Comparison of ENCODE assay signal across 8 mouse cellular contexts in genomic region chr1:75458025-75458788, GRCm38 (mm10). TPM values are rescaled to one million over a fixed set of nuclear protein-coding genes. Genes with fewer than 3 reads are reported as not detected.
DNase-seq lines count a peak whose midpoint lies in the region; ATAC-seq lines count a peak whose summit lies in the region.

No protein-coding gene starts in this region.

- peak overlapping the region; percentile 71 for H3K4me2 ChIP-seq in heart, embryonic 15.5 days
- H3K4me2 ChIP-seq in midbrain, embryonic 12.5 days (replicated peaks), result peak overlapping the region; percentile 57

- peak overlapping the region; percentile 60 for H3K27ac ChIP-seq in heart, embryonic 15.5 days
- H3K27ac ChIP-seq in midbrain, embryonic 12.5 days (replicated peaks), result peak overlapping the region; percentile 76

- H3K36me3 ChIP-seq in heart, embryonic 15.5 days, result no peaks in the 10 kb centered on the region
- no peaks in the 10 kb centered on the region for H3K36me3 ChIP-seq in midbrain, embryonic 12.5 days

- H3K9ac ChIP-seq in heart, embryonic 15.5 days, result peak overlapping the region; percentile 47
- H3K9ac ChIP-seq in midbrain, embryonic 12.5 days (replicated peaks), result peak overlapping the region; percentile 46

- DNase-seq in adrenal gland, adult 2 months, result peak; percentile 65
- no peak for DNase-seq in adrenal gland, adult 8-10 months
- DNase-seq in 3134 (ENCODE audit: extremely low read depth, insufficient read length, low spot score), result peak; percentile 61
- peak; percentile 71 for DNase-seq in embryo, embryonic 10 days (ENCODE audit: low spot score)
- peak; percentile 37 to 65 for DNase-seq in kidney, postnatal 25 days
- DNase-seq in spleen, adult 18-20 months, result no peak

- peaks cover 53% of the 10 kb centered on the region for H3K27me3 ChIP-seq in heart, embryonic 15.5 days
- H3K27me3 ChIP-seq in midbrain, embryonic 12.5 days, result peaks cover 50% of the 10 kb centered on the region

- no peaks in the 10 kb centered on the region for H3K9me3 ChIP-seq in heart, embryonic 15.5 days (replicated peaks)
- no peaks in the 10 kb centered on the region for H3K9me3 ChIP-seq in midbrain, embryonic 12.5 days

- 2% methylated on average over 42 of the region's 42 CpGs for WGBS in heart, embryonic 15.5 days
- WGBS in midbrain, embryonic 12.5 days, result under 1% methylated on average over 42 of the region's 42 CpGs

- H3K4me3 ChIP-seq in heart, embryonic 15.5 days, result peak overlapping the region; percentile 45
- H3K4me3 ChIP-seq in midbrain, embryonic 12.5 days, result peak overlapping the region; percentile 35

- ATAC-seq in heart, embryonic 15.5 days (replicated peaks; ENCODE audit: insufficient number of reproducible peaks, insufficient read depth, low FRiP score, low read depth), result peak; percentile 74
- ATAC-seq in midbrain, embryonic 12.5 days (ENCODE audit: low FRiP score, low read depth), result peak; percentile 68

- H3K4me1 ChIP-seq in heart, embryonic 15.5 days (replicated peaks), result peaks cover 28% of the 10 kb centered on the region
- H3K4me1 ChIP-seq in midbrain, embryonic 12.5 days, result peaks cover 51% of the 10 kb centered on the region

RNA-seq across cellular contexts. Expression of gene Asic4, which starts 8.0 kb away (rescaled TPM):
- 1 to 10 TPM; 3.7 to 6.8 TPM for total RNA-seq in adrenal gland, adult 2 months (2021)
- 9.5 and 13.6 TPM in 2 replicates for polyA plus RNA-seq in adrenal gland, adult 2 months (2012; rRNA removed)
- total RNA-seq in adrenal gland, adult 8-10 months (2022), result 10 to 100 TPM in 2 of 4 experiments, 1 to 10 TPM in 2; 4.9 to 11.1 (median 8.4) TPM
- polyA plus RNA-seq in heart, embryonic 15.5 days (2015; fragmentation: Nextera tagmentation; extraction: Ambion mirVana), result 0.40 and 0.81 TPM in 2 replicates
- 45.0 and 47.7 TPM in 2 replicates for polyA plus RNA-seq in midbrain, embryonic 12.5 days (2016; fragmentation: Nextera tagmentation; extraction: Ambion mirVana)

RNA-seq across cellular contexts. Expression of gene Chpf, which starts 20.9 kb away (rescaled TPM):
- 10 to 100 TPM; 50.9 to 57.8 TPM for total RNA-seq in adrenal gland, adult 2 months (2021)
- polyA plus RNA-seq in adrenal gland, adult 2 months (2012; rRNA removed), result 250 and 268 TPM in 2 replicates
- total RNA-seq in adrenal gland, adult 8-10 months (2022), result 10 to 100 TPM; 56.6 to 72.7 (median 67.0) TPM
- polyA plus RNA-seq in heart, embryonic 15.5 days (2015; fragmentation: Nextera tagmentation; extraction: Ambion mirVana), result 23.9 and 36.6 TPM in 2 replicates
- polyA plus RNA-seq in midbrain, embryonic 12.5 days (2016; fragmentation: Nextera tagmentation; extraction: Ambion mirVana), result 35.9 and 36.3 TPM in 2 replicates

RNA-seq across cellular contexts. Expression of gene Tmem198, which starts 21.1 kb away (rescaled TPM):
- total RNA-seq in adrenal gland, adult 2 months (2021), result 1 to 10 TPM; 2.5 to 2.8 TPM
- polyA plus RNA-seq in adrenal gland, adult 2 months (2012; rRNA removed), result 15.0 and 17.4 TPM in 2 replicates
- 1 to 10 TPM; 2.5 to 5.8 (median 3.0) TPM for total RNA-seq in adrenal gland, adult 8-10 months (2022)
- polyA plus RNA-seq in heart, embryonic 15.5 days (2015; fragmentation: Nextera tagmentation; extraction: Ambion mirVana), result 0.39 and 0.80 TPM in 2 replicates
- polyA plus RNA-seq in midbrain, embryonic 12.5 days (2016; fragmentation: Nextera tagmentation; extraction: Ambion mirVana), result 26.5 and 27.6 TPM in 2 replicates

RNA-seq across cellular contexts. Expression of gene Gmppa, which starts 22.5 kb away (rescaled TPM):
- 10 to 100 TPM; 69.1 to 77.7 TPM for total RNA-seq in adrenal gland, adult 2 months (2021)
- polyA plus RNA-seq in adrenal gland, adult 2 months (2012; rRNA removed), result 137 and 189 TPM in 2 replicates
- total RNA-seq in adrenal gland, adult 8-10 months (2022), result 100 to 1,000 TPM in 1 of 4 experiments, 10 to 100 TPM in 3; 56.5 to 103 (median 92.0) TPM
- 63.9 and 81.8 TPM in 2 replicates for polyA plus RNA-seq in heart, embryonic 15.5 days (2015; fragmentation: Nextera tagmentation; extraction: Ambion mirVana)
- polyA plus RNA-seq in midbrain, embryonic 12.5 days (2016; fragmentation: Nextera tagmentation; extraction: Ambion mirVana), result 59.7 and 69.4 TPM in 2 replicates

RNA-seq across cellular contexts. Expression of gene Obsl1, which starts 48.0 kb away (rescaled TPM):
- total RNA-seq in adrenal gland, adult 2 months (2021), result 10 to 100 TPM; 35.9 to 56.6 TPM
- polyA plus RNA-seq in adrenal gland, adult 2 months (2012; rRNA removed), result 81.5 and 101 TPM in 2 replicates
- total RNA-seq in adrenal gland, adult 8-10 months (2022), result 100 to 1,000 TPM in 1 of 4 experiments, 10 to 100 TPM in 3; 71.0 to 109 (median 87.5) TPM
- 95.1 and 122 TPM in 2 replicates for polyA plus RNA-seq in heart, embryonic 15.5 days (2015; fragmentation: Nextera tagmentation; extraction: Ambion mirVana)
- 42.7 and 46.6 TPM in 2 replicates for polyA plus RNA-seq in midbrain, embryonic 12.5 days (2016; fragmentation: Nextera tagmentation; extraction: Ambion mirVana)

Comparison
In these comparisons a context has a peak if more than half of its experiments do, and no peak if none do; other contexts are left out.
1. DNase-seq: peak in adrenal gland, adult 2 months (single experiment), 3134 (single experiment), embryo, embryonic 10 days (single experiment) and kidney, postnatal 25 days (2 of 2); none in adrenal gland, adult 8-10 months (single experiment) and spleen, adult 18-20 months (0 of 2).